ENCODE assay signal across 7 mouse cellular contexts in genomic region chrX:74245107-74245506, GRCm38 (mm10). TPM values are rescaled to one million over a fixed set of nuclear protein-coding genes. Genes with fewer than 3 reads are reported as not detected.
DNase-seq lines count a peak whose midpoint lies in the region; ATAC-seq and TF ChIP-seq lines count a peak whose summit lies in the region.

No protein-coding gene starts in this region.

- DNase-seq in spleen, adult 2 months (ENCODE audit: low read depth in 1 of 2, low spot score in 2 of 2) = no peak
- no peak for DNase-seq in spleen, postnatal 10 days (ENCODE audit: low spot score in 2 of 2)
- DNase-seq in right cerebral cortex, postnatal 4 days = no peak
- no peak for DNase-seq in right cerebral cortex, adult 2 months (ENCODE audit: low spot score in 2 of 2)
- DNase-seq in adrenal gland, postnatal 14 days = no peak

- 17% methylated on average over 1 of the region's 1 CpGs for WGBS in spleen, adult 2 months
- WGBS in forebrain, embryonic 13.5 days = 36% methylated on average over 1 of the region's 1 CpGs
- 19% methylated on average over 1 of the region's 1 CpGs for WGBS in limb, embryonic 15.5 days

- H3K27me3 ChIP-seq in spleen, adult 2 months (ENCODE audit: control insufficient read depth, insufficient read depth, low read length) = no peaks in the 10 kb centered on the region
- H3K27me3 ChIP-seq in forebrain, embryonic 13.5 days = no peaks in the 10 kb centered on the region
- H3K27me3 ChIP-seq in limb, embryonic 15.5 days = no peaks in the 10 kb centered on the region

- H3K4me3 ChIP-seq in spleen, adult 2 months (ENCODE audit: extremely low read depth, insufficient read depth, insufficient read length) = peak overlapping the region; percentile 78
- peak overlapping the region; percentile 58 for H3K4me3 ChIP-seq in forebrain, embryonic 13.5 days
- H3K4me3 ChIP-seq in limb, embryonic 15.5 days = peak overlapping the region; percentile 53

- ATAC-seq in forebrain, embryonic 13.5 days = no peak
- no peak for ATAC-seq in limb, embryonic 15.5 days (ENCODE audit: insufficient number of reproducible peaks, low FRiP score, low TSS enrichment, low read depth)

- peaks cover 11% of the 10 kb centered on the region for H3K4me1 ChIP-seq in spleen, adult 2 months (ENCODE audit: control insufficient read depth, insufficient read depth, insufficient read length)
- H3K4me1 ChIP-seq in forebrain, embryonic 13.5 days = peaks cover 19% of the 10 kb centered on the region
- peaks cover 10% of the 10 kb centered on the region; the same call in 1 of the 2 replicates for H3K4me1 ChIP-seq in limb, embryonic 15.5 days

- peak overlapping the region; percentile 80 for H3K9ac ChIP-seq in forebrain, embryonic 13.5 days
- peak overlapping the region; percentile 56; the same call in 1 of the 2 replicates for H3K9ac ChIP-seq in limb, embryonic 15.5 days

- peaks cover 24% of the 10 kb centered on the region for H3K36me3 ChIP-seq in spleen, adult 2 months (ENCODE audit: control insufficient read depth, insufficient read depth, low read length)
- peaks cover 30% of the 10 kb centered on the region for H3K36me3 ChIP-seq in forebrain, embryonic 13.5 days (ENCODE audit: poor library complexity, severe bottlenecking)
- peaks cover 29% of the 10 kb centered on the region for H3K36me3 ChIP-seq in limb, embryonic 15.5 days

- TF ChIP-seq CTCF in spleen, adult 2 months (IDR thresholded peaks at IDR 0.05; ENCODE audit: extremely low read depth, insufficient read depth, insufficient read length, insufficient replicate concordance) = no peak

- peak overlapping the region; percentile 96 for H3K27ac ChIP-seq in spleen, adult 2 months (ENCODE audit: insufficient read depth, low read length)
- peak overlapping the region; percentile 91 for H3K27ac ChIP-seq in forebrain, embryonic 13.5 days
- peak overlapping the region; percentile 93 for H3K27ac ChIP-seq in limb, embryonic 15.5 days

- H3K9me3 ChIP-seq in forebrain, embryonic 13.5 days (replicated peaks) = no peaks in the 10 kb centered on the region
- H3K9me3 ChIP-seq in limb, embryonic 15.5 days = no peaks in the 10 kb centered on the region

- peak overlapping the region; percentile 69 for H3K4me2 ChIP-seq in forebrain, embryonic 13.5 days
- peak overlapping the region; percentile 47 for H3K4me2 ChIP-seq in limb, embryonic 15.5 days

- TF ChIP-seq POLR2A in spleen, adult 2 months (IDR thresholded peaks at IDR 0.05; ENCODE audit: low read depth, low read length) = no peak

RNA-seq across cellular contexts. Expression of gene Flna, which starts 4.5 kb away (rescaled TPM):
- polyA plus RNA-seq in spleen, adult 2 months (2012; rRNA removed) = 499 and 568 TPM in 2 replicates
- polyA plus RNA-seq in forebrain, embryonic 13.5 days (2015; fragmentation: Nextera tagmentation; extraction: Ambion mirVana) = 102 and 128 TPM in 2 replicates
- polyA plus RNA-seq in limb, embryonic 15.5 days (2015; fragmentation: Nextera tagmentation; extraction: Ambion mirVana) = 228 and 248 TPM in 2 replicates
- total RNA-seq in adrenal gland, postnatal 14 days (2021) = 138 and 176 TPM in 2 replicates

RNA-seq across cellular contexts. Expression of gene Emd, which starts 9.4 kb away (rescaled TPM):
- polyA plus RNA-seq in spleen, adult 2 months (2012; rRNA removed) = 41.6 and 54.5 TPM in 2 replicates
- polyA plus RNA-seq in forebrain, embryonic 13.5 days (2015; fragmentation: Nextera tagmentation; extraction: Ambion mirVana) = 22.5 and 23.1 TPM in 2 replicates
- 24.8 and 29.0 TPM in 2 replicates for polyA plus RNA-seq in limb, embryonic 15.5 days (2015; fragmentation: Nextera tagmentation; extraction: Ambion mirVana)
- total RNA-seq in adrenal gland, postnatal 14 days (2021) = 56.8 and 67.7 TPM in 2 replicates

RNA-seq across cellular contexts. Expression of gene Rpl10, which starts 25.5 kb away (rescaled TPM):
- 1,039 and 1,194 TPM in 2 replicates for polyA plus RNA-seq in spleen, adult 2 months (2012; rRNA removed)
- 601 and 642 TPM in 2 replicates for polyA plus RNA-seq in forebrain, embryonic 13.5 days (2015; fragmentation: Nextera tagmentation; extraction: Ambion mirVana)
- 675 and 811 TPM in 2 replicates for polyA plus RNA-seq in limb, embryonic 15.5 days (2015; fragmentation: Nextera tagmentation; extraction: Ambion mirVana)
- 289 and 296 TPM in 2 replicates for total RNA-seq in adrenal gland, postnatal 14 days (2021)

RNA-seq across cellular contexts. Expression of gene Taz, which starts 36.6 kb away (rescaled TPM):
- polyA plus RNA-seq in spleen, adult 2 months (2012; rRNA removed) = 87.5 and 113 TPM in 2 replicates
- polyA plus RNA-seq in forebrain, embryonic 13.5 days (2015; fragmentation: Nextera tagmentation; extraction: Ambion mirVana) = 80.6 and 88.4 TPM in 2 replicates
- 89.2 and 89.6 TPM in 2 replicates for polyA plus RNA-seq in limb, embryonic 15.5 days (2015; fragmentation: Nextera tagmentation; extraction: Ambion mirVana)
- total RNA-seq in adrenal gland, postnatal 14 days (2021) = 61.6 and 72.0 TPM in 2 replicates

RNA-seq across cellular contexts. Expression of gene Dnase1l1, which starts 37.0 kb away (rescaled TPM):
- 12.0 and 14.0 TPM in 2 replicates for polyA plus RNA-seq in spleen, adult 2 months (2012; rRNA removed)
- polyA plus RNA-seq in forebrain, embryonic 13.5 days (2015; fragmentation: Nextera tagmentation; extraction: Ambion mirVana) = 1.5 and 2.7 TPM in 2 replicates
- 17.3 and 20.2 TPM in 2 replicates for polyA plus RNA-seq in limb, embryonic 15.5 days (2015; fragmentation: Nextera tagmentation; extraction: Ambion mirVana)
- 9.0 and 12.7 TPM in 2 replicates for total RNA-seq in adrenal gland, postnatal 14 days (2021)
